Mouse (Mus musculus) c-Kit-positive CD71-positive TER-119-negative erythroid progenitor cells, embryonic 14.5 days (primary cell): ENCODE data around the gene Ano1.

Source experiments
- DNase-seq: peaks from one replicate; pipeline ENCODE4 v3.0.0-alpha.2; 2013; ENCODE audit warnings: low read depth

Gene Ano1

DNA sequence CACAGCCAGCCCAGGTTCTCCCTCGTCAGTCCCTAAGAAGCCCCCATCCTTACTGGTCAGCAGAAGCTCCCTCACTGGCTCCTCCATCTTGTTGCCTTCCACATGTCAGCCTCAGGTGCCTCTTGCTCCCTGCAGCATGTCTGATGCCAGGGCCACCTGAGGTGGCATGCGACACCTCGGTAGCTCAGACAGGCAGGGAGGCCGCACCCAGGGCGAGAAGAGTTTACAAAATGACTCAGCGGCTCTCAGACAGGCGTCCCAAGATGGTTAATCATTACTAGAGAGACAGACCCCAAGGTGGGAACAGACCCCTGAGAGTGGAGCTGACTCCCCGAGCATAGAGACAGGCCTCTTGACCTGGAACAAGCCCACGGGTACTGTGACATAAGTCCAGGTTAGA, at the start of gene Ano1:
TSS of gene Ano1 (minus strand) at position 142 of the 400 bp plus-strand sequence.
- DNase-seq = no peak

DNA sequence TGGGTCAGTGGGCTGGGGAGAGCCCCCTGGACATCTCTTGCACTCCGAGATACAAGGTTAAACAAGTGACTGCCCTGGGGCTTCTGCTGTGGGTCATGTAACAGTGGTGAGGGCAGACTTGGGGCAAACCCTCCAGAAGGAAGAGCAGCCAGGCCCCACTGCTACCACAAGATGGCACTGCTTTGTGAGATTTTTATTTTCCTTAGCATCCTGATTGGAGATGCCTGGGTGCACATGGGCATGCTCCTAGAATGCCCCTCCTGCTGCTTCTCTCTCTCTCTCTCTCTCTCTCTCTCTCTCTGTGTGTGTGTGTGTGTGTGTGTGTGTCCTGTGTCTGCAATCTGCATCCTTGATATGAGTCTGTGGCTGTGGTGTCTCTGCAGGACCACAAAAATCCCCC, 46.7 kb upstream of the Ano1 start:
- no peak for DNase-seq

DNA sequence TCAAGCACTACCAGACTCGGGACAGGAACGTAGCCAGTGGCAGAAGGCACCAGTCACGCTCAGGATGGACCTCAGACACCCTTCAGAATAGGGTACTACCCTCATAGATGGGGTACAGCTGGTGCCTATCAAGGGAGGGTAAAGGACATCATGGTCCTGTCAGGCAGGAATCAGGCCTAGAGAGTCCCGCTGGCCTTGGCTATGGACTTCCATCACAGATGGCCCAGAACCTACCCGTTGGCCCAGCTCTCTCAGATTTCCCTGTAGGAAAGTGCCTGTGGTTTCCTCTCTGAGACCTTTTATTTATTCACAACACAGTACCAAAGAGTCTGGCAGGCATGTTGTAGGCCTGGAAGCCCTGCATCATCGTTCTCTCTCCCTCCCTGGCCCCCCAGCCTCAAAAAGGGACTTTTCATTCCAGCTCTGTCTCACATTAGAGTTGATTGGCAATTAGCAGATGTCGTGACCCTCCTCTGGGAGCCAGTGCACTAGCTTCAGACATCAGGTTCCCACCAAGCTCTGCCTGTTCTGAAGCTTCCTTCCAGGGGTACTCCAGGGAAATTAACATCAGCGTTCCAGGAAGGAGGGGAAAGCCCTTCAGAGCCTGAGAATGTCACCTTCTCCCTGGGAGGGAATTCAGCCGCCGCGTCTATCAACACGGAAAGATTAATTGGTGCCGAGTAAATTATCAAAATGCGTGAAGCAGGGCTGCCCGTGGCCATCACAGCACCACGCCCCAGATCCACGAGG, 45.4 kb upstream of the Ano1 start:
- DNase-seq = no peak

DNA sequence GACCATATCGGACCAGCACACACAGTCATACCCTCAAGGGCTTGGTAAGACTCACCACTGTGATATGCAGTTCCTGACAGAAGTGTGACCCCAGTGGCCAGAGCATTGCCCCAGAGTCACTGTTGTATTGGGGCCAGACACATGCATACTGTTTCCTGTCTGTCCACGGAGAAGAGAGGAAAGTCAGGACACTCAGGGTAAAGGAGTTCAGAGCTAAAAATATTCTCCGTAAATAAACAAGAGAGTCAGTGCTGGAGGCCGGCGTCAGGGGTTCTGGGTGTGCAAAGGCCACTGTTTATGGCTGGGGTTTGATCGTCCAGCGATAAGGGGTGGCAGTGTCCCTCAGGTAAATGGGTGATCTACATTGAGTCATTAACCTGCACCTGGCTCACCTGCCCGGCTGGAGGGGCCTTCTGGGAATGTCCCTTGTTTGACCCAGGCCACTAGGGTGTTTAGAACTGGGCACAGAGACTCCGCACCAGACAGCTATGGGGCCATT, 44.3 kb upstream of the Ano1 start:
- DNase-seq = no peak

DNA sequence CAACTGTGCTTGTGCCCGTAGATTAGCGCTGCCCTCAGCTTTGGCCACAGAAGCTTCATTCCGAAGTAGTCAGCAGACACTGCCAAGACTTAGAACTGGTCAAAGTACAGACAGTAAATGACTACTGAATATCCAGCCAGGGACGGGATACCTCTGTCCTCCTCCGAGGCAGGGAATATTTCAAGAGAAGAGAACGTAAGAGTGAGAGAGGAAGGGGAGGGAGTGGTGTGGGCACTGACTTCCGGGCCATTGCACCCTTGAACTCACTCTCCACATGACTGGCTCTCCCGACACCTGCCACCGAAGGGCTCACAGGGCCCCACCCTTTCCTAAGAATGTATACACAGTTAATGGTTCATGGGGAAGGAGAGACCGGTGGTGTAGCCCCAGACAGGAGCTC, 41.5 kb upstream of the Ano1 start:
- DNase-seq = no peak

DNA sequence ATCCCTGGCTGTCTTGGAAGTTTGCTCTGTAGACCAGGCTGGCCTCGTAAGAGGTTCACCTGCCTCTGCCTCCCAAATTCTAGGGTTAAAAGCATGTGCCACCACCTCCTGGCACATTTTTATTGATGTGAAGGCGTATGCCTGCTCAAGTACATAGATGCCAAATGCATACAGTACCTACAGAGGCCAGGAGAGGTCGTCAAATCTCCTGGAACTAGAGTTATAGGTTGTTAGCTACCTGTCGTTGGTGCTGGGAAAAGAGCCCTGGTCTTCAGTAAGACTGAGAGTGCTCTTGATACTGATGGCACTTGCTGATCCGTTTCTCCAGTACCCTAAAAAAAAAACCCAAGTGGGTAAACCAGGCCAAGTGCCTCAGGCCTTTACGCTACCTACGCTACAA, 39.7 kb upstream of the Ano1 start:
- DNase-seq = no peak

DNA sequence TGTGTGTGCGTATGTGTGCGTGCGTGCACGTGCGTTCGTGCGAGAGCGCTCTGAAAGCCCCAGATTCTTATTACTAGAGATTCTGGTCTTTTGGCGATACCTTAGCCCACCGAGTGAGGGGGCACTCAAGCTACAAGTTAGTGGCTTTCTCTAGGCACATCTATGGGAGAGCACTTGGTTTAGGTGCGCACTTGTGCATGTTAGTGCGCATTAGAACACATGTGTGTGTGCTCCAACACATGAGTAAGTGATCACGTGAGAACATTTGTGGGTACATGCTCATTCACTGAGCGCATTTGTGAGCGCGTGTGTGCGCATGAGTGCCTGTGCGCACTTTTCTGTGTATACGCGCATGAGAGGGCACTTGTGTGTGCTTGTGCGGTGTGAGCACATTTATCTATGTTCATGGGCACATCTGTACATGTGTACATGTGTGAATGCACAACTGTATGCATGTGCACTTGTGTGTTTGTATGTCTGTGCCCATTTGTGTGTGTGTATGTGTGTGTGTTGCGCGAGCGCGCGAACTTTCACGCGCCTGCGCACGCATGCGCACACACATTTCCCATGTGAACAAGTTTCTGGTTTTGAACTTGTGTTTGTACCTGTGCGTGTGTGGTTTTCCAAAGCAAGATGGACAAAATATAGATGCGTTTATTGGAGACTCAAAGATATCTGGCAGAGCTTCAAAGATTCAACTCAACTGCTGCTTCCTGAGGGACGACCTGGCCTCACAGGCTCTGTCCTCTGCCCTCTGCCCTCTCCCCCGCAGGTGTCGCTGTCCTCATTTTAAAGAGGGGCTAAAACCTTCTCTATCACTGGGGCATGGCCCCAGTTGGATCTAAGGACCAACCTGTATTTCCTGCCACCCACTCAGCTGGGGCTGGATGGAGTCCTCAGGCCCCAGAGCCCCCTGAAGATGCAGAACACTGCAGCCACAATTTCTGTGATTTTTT, 38.1 kb upstream of the Ano1 start:
- no peak for DNase-seq

DNA sequence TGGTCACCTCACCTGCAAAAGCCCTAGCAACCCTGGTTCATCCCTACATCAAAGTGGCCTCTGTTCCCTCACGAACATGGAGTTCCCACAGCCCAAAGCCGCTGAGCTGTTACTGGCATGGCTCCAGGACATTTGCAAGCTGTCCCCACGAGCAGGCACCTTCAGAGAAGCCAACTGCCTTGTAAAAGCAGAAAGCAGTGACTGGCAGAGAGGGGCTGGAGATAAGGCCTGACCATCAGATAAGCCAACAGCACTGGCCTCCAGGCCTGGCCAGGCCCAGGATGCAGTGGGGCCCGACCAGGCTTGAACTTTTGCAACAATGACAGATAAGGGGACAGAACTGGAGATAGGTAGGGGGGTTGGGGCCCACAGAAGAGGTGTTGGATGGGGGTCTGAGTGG, 36.9 kb upstream of the Ano1 start:
- no peak for DNase-seq

DNA sequence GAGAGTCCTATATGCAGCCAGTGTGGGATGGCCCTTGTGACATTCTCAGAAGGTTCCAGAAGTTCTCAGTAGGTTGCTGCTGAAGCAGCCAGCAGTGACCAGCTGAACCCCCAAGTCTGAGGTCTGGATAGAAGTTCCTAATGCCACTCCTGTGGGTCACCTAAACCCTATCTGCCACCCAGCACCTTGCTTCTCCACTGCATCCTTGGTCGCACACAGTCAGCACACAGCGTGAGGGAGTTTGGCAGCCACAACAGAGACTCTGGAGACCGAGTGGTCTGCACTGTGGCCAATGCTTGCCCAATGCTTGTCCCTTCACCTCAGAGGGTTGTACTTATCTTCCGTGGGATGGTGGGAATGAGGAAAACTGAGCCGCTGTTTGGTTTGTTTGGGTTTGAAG, 35.7 kb upstream of the Ano1 start:
- DNase-seq = no peak

DNA sequence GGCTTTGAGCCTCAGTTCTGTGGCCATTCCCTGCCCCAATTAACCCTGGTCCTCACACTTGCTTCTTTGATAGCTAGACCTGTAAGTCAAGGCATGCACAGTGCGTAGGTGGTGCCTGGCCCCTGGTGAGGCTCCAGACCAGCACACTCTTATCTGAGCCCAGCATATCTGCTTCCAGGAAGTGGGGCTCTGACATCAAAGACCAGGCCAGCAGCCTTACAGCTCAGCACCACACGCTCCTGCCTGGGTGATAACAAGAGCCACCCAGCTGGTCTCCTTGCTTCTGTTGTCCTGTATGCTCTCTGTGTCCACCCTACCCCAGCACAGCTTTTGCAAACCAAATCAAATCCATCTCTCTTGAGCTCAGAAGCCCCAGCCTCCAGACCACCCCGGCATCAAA, 34.8 kb upstream of the Ano1 start:
- DNase-seq = peak; percentile 88

DNA sequence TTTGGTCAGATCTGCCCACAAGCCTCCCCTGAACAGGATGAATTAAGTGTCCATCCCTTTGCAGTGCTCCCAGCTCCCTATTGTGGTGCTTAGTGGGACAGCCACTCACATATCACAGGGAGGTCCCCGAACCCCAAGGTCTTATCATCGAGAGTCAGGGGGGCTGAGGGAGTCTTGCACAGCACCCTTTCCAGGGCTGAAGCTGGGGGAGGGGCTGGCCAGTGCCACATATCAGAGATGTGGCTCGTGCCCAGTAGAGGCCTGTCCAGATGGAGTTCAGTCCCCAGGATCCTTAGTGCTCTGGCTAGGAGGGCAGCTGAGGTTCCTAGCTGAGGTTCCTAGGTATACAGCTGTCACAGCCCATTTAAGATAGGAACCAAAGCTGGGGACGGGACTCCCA, 32.4 kb upstream of the Ano1 start:
- no peak for DNase-seq

DNA sequence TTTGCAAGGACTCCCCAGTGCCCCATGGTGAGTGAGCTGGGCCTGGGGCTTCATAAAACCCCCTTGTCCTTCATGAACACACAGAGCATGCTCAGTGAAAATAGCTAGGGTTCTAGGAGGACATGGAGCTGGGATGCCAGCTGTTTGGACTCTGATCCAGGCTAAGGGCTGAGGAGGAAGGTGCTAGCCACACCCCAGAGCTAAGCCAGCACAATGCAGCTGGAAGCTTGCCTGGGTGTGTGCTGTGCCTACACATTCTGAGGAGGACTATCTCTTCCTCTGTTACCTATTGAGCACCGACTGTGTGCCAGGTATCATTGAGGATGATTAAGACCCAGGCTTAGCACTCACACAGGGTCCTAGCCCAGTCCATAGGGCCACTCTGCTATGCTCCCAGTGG, 30.6 kb upstream of the Ano1 start:
- DNase-seq = no peak

DNA sequence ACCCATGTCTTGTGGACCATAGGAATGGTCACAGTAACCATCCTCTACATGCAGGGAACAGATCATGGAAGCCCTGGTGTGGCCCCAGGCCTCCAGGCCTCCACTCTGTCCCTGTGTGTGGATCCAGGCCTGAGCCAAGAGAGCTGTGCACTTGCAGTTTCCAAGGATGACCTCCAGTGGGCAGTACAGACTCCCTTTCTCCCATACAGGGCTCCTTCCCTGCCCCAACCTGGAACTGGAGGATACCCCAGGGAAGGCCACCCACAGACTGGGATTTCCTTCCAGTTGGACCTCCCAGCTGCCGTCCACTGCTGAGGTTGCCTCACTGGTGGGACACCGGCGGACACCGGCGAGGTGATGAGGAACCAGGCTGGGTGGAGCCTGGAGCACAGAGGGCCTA, 29.6 kb upstream of the Ano1 start:
- no peak for DNase-seq

DNA sequence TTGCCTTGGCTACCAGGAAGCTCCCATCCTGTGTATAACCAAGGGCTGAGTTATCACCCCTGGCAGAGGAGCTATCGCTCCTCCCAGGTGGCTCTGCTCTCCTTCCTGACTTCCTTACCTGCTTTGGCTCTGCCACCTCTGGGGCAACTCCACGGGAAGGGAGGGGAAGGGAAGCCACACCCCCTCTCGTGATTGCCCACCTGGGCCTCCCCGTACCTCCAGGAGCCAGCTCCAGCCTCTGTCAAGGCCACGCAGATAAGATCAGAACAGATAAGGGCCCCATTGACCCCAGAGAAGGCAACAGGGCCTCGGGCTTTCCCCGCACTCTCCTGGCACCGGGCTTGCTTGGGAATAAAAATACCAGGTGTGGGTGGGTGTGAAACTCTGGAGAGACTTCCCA, 28.4 kb upstream of the Ano1 start:
- DNase-seq = no peak

DNA sequence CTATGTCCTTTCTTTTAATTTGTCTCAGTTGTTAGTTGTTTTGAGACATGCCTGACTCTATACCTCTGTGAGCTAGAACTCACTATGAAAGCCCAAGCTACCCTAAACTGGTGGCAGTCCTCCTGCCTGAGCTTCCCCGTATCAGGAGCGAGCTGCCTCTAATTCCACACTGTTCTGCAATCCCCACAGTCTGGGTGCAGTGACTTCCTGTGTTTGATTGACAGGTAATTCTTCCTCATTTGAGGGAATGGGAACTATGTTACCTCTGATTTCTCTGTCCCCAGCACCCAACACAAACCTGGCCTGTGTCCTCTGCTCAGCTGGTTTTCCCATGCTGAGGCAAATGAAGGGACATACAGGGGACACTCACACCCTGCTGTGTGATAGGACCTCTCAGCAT, 27.9 kb upstream of the Ano1 start:
- DNase-seq = no peak

DNA sequence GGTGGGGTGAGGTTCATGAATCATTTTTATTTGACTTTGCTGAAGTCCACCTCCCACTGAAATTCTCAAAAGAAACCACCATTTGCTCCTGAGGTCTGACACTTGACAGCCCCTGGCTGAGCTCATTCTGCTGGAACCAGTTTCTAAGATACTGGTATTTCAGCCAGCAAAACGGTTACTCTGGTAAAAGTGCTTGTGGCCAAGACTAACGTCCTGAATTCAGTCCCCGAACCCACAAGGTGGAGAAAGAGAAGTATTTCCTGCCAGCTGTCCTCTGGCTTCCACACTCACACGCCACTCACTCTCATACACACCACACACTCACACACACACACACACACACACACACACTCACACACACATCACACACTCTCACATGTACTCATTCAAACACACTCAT, 26.0 kb upstream of the Ano1 start:
- DNase-seq = no peak

DNA sequence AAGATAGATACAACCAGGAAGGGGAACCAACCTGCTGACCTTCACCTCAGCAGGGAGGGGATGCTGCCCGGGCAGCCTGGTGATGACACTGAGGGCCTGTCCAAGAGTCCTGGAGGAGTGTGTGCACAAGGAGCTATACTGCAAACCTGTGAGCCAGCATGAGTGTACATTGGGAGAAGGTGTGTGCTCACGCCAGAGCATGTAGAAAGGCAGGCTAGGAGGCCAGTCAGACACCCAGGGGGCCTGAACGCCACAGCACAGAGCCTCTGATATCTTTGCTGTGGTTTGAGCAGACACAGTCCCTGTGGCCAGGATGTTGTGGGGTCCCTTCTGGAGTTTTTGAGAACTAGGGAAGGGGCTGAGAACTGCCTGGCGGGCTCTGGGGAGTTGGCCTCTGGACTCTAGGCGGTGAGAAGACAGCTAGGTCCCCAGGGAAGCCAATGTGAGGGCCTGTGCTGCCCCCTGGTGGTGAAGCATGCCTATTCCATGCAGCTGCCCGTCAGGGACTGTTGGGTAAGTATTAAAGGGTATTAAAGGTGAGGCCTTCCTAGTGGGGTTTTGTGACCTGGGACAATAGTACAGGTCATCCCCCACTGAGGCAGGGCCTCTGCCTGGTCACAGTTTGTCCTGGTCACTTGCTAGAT, 24.2 kb upstream of the Ano1 start:
- DNase-seq = peak; percentile 76

DNA sequence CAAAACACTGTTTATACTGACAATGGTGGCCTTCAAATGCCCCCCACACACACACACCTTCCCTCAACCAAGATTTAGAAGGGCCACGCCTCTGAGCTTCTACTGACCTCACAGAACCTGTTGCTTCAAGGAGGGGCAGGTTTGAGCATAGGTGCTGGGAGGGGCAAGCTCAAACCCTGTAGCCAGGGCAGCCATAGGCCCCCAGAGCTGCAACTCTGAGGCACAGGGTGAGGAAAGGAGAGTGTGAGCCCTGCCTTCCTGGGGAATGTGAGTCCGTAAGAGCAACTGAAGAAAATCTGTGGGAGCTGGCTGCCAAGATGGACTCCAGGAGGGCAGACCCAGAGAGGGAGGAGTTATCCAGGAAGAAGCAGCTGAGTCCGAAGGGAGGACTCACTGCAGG, 23.4 kb upstream of the Ano1 start:
- DNase-seq = no peak

DNA sequence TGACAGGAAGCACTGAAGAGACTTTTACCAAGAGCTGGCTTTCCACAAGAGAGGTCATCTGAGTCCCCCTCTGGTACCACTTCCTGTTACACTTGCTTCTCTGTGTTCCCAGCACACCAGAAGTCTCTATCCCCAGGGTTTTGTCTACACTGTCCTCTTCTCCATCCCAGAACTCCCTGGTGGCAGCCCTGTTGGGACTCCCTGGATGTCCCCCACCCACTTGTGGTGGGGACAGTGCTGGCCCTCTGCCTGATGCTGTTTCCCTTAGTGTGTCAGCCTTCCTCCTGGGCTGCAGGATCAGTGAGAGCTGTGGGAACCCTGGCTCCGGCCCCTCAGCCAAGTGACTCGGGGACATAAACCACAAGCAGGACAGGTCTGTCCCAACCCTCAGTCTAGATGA, 22.5 kb upstream of the Ano1 start:
- no peak for DNase-seq

DNA sequence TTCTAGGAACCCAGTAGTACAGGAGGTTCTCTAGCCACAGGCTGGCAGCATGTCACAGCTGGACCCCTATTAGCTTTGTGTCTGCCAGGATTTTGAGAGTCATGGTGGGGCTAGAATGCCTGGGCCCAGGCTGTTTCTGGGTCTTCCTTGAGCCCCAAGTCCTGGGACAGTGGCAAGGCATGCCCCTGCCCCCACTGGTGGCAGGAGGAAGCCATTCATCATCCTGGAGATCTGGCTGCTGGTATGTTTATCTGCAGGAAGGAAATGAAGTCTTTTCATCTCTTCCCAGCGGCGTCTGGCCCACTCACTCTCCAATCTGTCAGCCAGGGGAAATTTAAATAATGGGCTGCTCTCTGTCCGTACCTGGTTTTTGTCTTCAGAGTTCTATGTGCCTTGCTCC, 18.3 kb upstream of the Ano1 start:
- DNase-seq = no peak

DNA sequence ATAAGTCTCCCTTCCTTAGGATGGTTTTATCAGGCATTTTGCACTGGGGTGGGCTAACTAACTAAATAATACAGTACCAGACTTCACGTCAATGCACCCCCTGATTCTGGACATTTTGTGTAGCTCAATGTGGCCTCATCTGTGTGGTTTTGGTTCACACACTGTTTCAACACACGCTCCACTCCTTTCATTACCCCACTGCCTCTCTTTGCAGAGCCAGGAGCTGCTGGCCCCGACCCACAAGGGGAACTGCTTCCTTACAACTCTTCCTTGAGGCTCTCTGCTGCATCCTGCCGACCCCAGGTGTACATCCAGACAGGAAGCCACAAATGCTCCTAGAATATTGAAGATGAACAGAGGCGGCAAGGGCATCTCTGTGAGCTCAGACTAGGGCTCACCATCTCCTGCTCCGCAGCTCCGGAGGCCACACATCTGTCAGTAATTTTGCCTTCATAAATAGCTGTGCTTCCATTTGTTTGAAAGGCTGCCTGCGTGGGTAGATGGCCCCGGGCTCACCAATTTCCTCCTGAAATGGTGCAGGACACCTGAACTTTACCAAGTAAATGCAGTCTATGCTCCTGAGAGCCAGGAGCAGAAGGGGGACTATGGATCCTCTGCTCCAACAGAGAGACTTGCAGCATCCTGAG, 17.8 kb upstream of the Ano1 start:
- no peak for DNase-seq

DNA sequence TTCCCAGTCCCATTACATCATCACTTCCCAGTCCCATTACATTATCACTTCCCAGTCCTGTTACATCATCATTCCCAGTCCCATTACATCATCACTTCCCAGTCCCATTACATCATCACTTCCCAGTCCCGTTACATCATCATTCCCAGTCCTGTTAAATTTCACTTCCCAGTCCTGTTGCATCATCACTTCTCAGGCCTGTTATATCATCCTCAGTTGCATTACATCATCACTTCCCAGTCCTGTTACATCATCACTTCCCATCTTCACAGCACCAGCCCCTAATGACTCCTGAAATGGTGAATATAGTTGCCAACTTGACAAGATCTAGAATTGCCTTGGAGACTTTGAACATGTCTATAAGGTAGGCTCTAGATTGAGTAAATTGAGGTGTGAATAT, 17.1 kb upstream of the Ano1 start:
- no peak for DNase-seq
